Mouse (Mus musculus): ENCODE measurements around the gene Snd1. TPM values are rescaled to one million over a fixed set of nuclear protein-coding genes. Genes with fewer than 3 reads are reported as not detected.

Gene Snd1
- polyA plus RNA-seq, 1 experiment from 2014 or later, result 127 TPM

DNA sequence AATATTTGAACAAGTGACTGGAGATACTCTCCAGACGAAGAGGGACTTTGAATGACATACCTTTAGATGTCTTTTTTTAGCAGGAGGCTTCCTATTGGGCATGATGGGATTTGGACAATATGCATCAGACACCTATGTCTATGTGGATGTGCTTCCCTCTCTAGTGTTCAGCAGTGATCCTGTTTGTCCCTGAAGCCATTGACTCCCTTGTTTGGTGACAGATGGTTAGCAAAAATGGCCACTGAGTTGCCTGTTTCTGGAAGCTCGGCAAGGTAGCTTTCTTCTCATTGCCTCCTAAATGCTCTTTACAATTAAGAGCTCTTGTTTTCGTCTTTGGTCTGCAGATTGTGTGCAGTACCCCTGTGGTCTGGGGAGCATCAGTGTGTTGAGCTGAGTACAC, 158.7 kb downstream of the Snd1 start:
- no peaks in the 10 kb centered on the region for H3K9me3 ChIP-seq (ENCODE audit: control insufficient read depth, low read length)
- no peak overlapping the region for H3K4me3 ChIP-seq (ENCODE audit: low read length)
- no peaks in the 10 kb centered on the region for H3K4me1 ChIP-seq (ENCODE audit: control insufficient read depth, insufficient read depth, low read length)
- H3K36me3 ChIP-seq (ENCODE audit: control insufficient read depth, insufficient read depth, low read length), result no peaks in the 10 kb centered on the region
- 69% methylated on average over 3 of the region's 3 CpGs for WGBS
- no peak overlapping the region for H3K9ac ChIP-seq (ENCODE audit: low read depth, low read length)
- no peak overlapping the region for H3K27ac ChIP-seq (ENCODE audit: low read depth, low read length)
- no peak overlapping the region for H3K4me2 ChIP-seq (replicated peaks; ENCODE audit: low read depth, low read length)
- no peaks in the 10 kb centered on the region for H3K27me3 ChIP-seq (ENCODE audit: control insufficient read depth, insufficient read depth, low read length)
- ATAC-seq (ENCODE audit: low FRiP score, low TSS enrichment), result no peak

DNA sequence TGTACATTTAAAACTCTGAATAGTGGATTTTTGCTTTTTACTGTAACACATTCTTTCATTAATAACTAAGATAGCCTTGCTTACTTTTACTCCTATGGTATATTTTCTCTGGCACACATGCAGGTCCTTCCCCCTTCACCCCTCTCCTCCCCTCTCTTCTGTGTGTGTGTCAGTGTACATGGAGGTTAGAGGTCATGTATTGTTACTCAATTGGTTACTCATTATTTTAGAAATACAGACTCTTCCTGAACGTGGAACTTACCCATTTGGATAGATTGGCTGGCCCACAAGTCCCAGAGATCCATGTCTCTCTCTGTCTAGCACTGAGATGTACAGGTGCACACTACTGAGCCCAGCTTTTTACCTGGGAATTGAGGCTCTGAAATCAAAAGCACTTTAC, 160.2 kb downstream of the Snd1 start:
- Histone ChIP-seq H3K27me3 (ENCODE audit: control insufficient read depth, insufficient read depth, low read length) (no peaks in the 10 kb centered on the region), H3K4me1 (ENCODE audit: control insufficient read depth, insufficient read depth, low read length) (no peaks in the 10 kb centered on the region), H3K9me3 (ENCODE audit: control insufficient read depth, low read length) (no peaks in the 10 kb centered on the region), H3K4me3 (ENCODE audit: low read length) (no peak overlapping the region), H3K36me3 (ENCODE audit: control insufficient read depth, insufficient read depth, low read length) (no peaks in the 10 kb centered on the region), H3K27ac (ENCODE audit: low read depth, low read length) (no peak overlapping the region), H3K4me2 (replicated peaks; ENCODE audit: low read depth, low read length) (no peak overlapping the region), H3K9ac (ENCODE audit: low read depth, low read length) (no peak overlapping the region)
- 76% methylated on average over 1 of the region's 1 CpGs for WGBS
- no peak for ATAC-seq (ENCODE audit: low FRiP score, low TSS enrichment)

DNA sequence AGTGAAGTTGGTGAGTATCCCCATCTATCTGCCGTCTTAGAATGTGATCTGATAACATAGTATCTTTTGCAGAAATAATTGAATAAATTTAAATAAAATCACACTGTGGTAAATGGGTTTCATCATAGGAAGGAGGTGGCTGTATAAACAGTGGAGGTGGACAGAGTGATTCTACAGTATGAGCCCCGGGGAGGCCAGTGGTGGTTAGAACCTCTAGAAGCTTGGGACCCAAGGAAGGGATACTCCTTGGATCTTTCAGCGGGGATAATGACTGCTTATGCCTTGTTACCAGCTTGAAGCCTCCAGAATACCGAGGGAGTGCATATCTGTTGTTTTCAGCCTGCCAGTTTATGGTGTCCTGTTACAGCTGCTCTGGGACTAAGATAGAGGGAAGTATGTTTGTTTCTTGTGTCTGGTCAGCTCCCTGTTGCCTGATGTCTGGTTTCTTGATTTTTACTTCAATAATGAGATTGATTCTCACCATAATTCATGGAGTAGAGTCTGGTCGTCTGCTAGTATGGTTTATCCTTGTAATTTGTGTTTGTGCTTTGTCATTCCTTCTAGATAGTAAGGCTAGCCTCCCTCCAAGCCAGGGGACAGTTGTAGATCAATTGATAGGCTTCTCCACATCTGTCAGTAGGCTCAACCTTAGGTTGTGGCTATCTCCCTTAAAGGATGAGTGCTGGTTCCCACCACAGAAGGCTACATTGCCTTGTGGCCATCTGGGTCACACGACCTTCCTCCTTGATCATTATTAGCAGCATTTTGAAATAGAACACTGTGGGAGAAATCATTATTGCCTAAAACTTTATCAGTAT, 160.8 kb downstream of the Snd1 start:
- Histone ChIP-seq H3K27me3 (ENCODE audit: control insufficient read depth, insufficient read depth, low read length) (no peaks in the 10 kb centered on the region), H3K4me3 (ENCODE audit: low read length) (no peak overlapping the region), H3K27ac (ENCODE audit: low read depth, low read length) (no peak overlapping the region), H3K9me3 (ENCODE audit: control insufficient read depth, low read length) (no peaks in the 10 kb centered on the region), H3K36me3 (ENCODE audit: control insufficient read depth, insufficient read depth, low read length) (no peaks in the 10 kb centered on the region), H3K9ac (ENCODE audit: low read depth, low read length) (no peak overlapping the region), H3K4me1 (ENCODE audit: control insufficient read depth, insufficient read depth, low read length) (no peaks in the 10 kb centered on the region), H3K4me2 (replicated peaks; ENCODE audit: low read depth, low read length) (no peak overlapping the region)
- 70% methylated on average over 6 of the region's 6 CpGs for WGBS
- ATAC-seq (ENCODE audit: low FRiP score, low TSS enrichment), result no peak

DNA sequence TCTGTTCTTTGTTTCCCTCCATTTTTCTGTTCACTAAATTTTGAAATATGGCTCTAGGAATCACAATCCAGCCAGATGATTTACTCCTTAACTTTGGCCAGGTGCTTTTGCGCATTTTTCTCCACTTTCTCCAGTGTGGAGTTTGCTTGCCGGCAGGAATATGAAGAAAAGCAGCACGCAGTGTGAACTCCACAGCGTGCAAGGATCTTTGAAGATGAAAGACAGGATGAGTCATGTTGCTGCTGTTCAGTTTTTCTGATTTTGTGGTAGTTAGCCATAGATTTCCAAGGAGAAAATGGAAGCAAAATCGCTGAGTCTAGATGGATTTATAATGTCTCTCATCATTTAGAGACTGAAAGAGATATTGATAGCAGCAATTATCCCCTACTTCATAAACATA, 165.1 kb downstream of the Snd1 start:
- Histone ChIP-seq H3K4me2 (replicated peaks; ENCODE audit: low read depth, low read length) (no peak overlapping the region), H3K4me1 (ENCODE audit: control insufficient read depth, insufficient read depth, low read length) (no peaks in the 10 kb centered on the region), H3K4me3 (ENCODE audit: low read length) (no peak overlapping the region), H3K27ac (ENCODE audit: low read depth, low read length) (no peak overlapping the region), H3K9ac (ENCODE audit: low read depth, low read length) (no peak overlapping the region), H3K36me3 (ENCODE audit: control insufficient read depth, insufficient read depth, low read length) (no peaks in the 10 kb centered on the region), H3K9me3 (ENCODE audit: control insufficient read depth, low read length) (no peaks in the 10 kb centered on the region), H3K27me3 (ENCODE audit: control insufficient read depth, insufficient read depth, low read length) (no peaks in the 10 kb centered on the region)
- no peak for ATAC-seq (ENCODE audit: low FRiP score, low TSS enrichment)
- WGBS, result 85% methylated on average over 5 of the region's 5 CpGs

DNA sequence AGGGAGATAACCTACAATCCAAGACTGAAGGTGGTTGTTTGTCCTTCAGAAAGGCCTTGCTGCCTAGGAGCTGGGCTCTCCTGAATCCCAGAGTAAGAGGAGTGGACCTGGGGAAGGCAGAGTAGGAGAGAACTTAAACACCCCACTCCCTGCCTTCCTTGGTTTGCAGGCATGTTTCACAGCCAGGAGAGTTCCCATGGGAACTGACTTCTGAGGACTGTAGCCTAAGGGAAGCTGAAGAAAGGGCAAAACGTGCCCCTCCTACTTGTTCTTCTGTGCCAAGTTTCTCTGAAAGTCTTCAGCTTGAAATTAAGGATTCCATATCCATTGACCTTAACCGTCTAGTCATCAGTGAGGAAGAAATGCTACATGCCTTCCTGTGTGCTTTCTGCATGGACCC, 168.0 kb downstream of the Snd1 start:
- Histone ChIP-seq H3K36me3 (ENCODE audit: control insufficient read depth, insufficient read depth, low read length) (no peaks in the 10 kb centered on the region), H3K4me1 (ENCODE audit: control insufficient read depth, insufficient read depth, low read length) (no peaks in the 10 kb centered on the region), H3K9ac (ENCODE audit: low read depth, low read length) (no peak overlapping the region), H3K27me3 (ENCODE audit: control insufficient read depth, insufficient read depth, low read length) (no peaks in the 10 kb centered on the region), H3K4me2 (replicated peaks; ENCODE audit: low read depth, low read length) (no peak overlapping the region), H3K27ac (ENCODE audit: low read depth, low read length) (no peak overlapping the region), H3K4me3 (ENCODE audit: low read length) (no peak overlapping the region), H3K9me3 (ENCODE audit: control insufficient read depth, low read length) (no peaks in the 10 kb centered on the region)
- WGBS, result 68% methylated on average over 2 of the region's 2 CpGs
- ATAC-seq (ENCODE audit: low FRiP score, low TSS enrichment), result no peak

DNA sequence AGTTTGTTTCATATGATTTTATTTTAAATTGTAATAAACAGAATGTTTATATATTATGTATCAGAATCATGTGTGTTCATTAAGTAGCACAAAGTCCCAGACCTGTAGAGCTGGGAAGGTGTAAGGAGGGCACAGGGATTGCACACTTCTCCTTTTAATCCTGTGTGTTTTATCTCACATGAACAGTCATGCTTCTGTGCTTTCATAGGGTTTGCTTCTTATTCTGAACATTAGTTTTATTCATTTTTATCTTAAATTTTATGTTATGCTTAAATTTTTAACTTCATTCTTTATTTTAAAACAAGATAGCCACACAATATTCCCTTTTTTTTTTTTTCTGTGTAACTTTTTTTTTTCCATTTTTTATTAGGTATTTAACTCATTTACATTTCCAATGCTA, 170.3 kb downstream of the Snd1 start:
- no peak for ATAC-seq (ENCODE audit: low FRiP score, low TSS enrichment)
- Histone ChIP-seq H3K4me1 (ENCODE audit: control insufficient read depth, insufficient read depth, low read length) (no peaks in the 10 kb centered on the region), H3K9ac (ENCODE audit: low read depth, low read length) (no peak overlapping the region), H3K27ac (ENCODE audit: low read depth, low read length) (no peak overlapping the region), H3K4me2 (replicated peaks; ENCODE audit: low read depth, low read length) (no peak overlapping the region), H3K9me3 (ENCODE audit: control insufficient read depth, low read length) (no peaks in the 10 kb centered on the region), H3K4me3 (ENCODE audit: low read length) (no peak overlapping the region), H3K27me3 (ENCODE audit: control insufficient read depth, insufficient read depth, low read length) (no peaks in the 10 kb centered on the region), H3K36me3 (ENCODE audit: control insufficient read depth, insufficient read depth, low read length) (no peaks in the 10 kb centered on the region)

DNA sequence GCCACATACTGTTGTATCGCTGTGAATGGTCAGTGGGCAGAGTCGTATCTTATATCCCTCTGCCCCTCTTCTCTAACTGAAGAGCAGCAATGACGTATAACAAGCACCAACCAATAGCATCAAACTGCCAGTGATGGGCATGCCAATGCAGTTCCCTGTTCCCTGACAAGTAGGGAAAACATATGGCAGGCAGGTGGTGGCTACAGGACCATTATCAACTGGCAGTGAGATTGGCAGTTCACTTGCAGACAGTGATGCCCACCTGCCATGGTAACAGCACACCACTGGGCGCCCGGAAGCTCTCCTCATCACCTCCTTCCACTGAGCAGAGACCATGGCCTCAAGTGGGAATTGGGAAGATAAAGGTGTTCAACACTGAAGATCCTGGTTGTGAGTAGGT, 181.6 kb downstream of the Snd1 start:
- no peak overlapping the region for H3K9ac ChIP-seq (ENCODE audit: low read depth, low read length)
- H3K4me3 ChIP-seq (ENCODE audit: low read length), result no peak overlapping the region
- no peaks in the 10 kb centered on the region for H3K27me3 ChIP-seq (ENCODE audit: control insufficient read depth, insufficient read depth, low read length)
- H3K9me3 ChIP-seq (ENCODE audit: control insufficient read depth, low read length), result no peaks in the 10 kb centered on the region
- H3K4me1 ChIP-seq (ENCODE audit: control insufficient read depth, insufficient read depth, low read length), result no peaks in the 10 kb centered on the region
- H3K27ac ChIP-seq (ENCODE audit: low read depth, low read length), result no peak overlapping the region
- no peaks in the 10 kb centered on the region for H3K36me3 ChIP-seq (ENCODE audit: control insufficient read depth, insufficient read depth, low read length)
- no peak for ATAC-seq (ENCODE audit: low FRiP score, low TSS enrichment)
- H3K4me2 ChIP-seq (replicated peaks; ENCODE audit: low read depth, low read length), result no peak overlapping the region
- WGBS, result 94% methylated on average over 5 of the region's 5 CpGs

DNA sequence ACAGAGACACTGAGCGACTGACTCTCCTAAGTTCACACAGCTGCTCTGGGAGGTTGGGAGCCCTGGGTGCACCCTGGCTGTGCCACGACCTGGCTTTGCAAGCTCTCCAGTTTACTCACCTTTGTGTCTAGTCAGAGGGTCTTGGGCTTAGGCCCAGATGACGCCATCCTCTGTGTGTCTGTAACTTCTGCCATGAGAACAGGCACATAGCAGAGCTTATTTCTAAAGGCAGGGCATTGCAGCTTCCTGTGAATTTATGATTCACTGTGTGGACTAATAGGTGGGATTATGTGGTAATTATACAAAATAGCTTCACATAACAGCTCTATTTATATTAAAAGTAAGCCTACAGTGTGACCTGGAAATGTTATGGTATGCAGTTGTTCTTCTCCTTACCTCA, 188.1 kb downstream of the Snd1 start:
- H3K36me3 ChIP-seq (ENCODE audit: control insufficient read depth, insufficient read depth, low read length), result no peaks in the 10 kb centered on the region
- no peaks in the 10 kb centered on the region for H3K9me3 ChIP-seq (ENCODE audit: control insufficient read depth, low read length)
- no peaks in the 10 kb centered on the region for H3K4me1 ChIP-seq (ENCODE audit: control insufficient read depth, insufficient read depth, low read length)
- 85% methylated on average over 3 of the region's 3 CpGs for WGBS
- H3K9ac ChIP-seq (ENCODE audit: low read depth, low read length), result no peak overlapping the region
- no peak overlapping the region for H3K4me2 ChIP-seq (replicated peaks; ENCODE audit: low read depth, low read length)
- H3K27me3 ChIP-seq (ENCODE audit: control insufficient read depth, insufficient read depth, low read length), result no peaks in the 10 kb centered on the region
- ATAC-seq (ENCODE audit: low FRiP score, low TSS enrichment), result no peak
- H3K4me3 ChIP-seq (ENCODE audit: low read length), result no peak overlapping the region
- no peak overlapping the region for H3K27ac ChIP-seq (ENCODE audit: low read depth, low read length)

DNA sequence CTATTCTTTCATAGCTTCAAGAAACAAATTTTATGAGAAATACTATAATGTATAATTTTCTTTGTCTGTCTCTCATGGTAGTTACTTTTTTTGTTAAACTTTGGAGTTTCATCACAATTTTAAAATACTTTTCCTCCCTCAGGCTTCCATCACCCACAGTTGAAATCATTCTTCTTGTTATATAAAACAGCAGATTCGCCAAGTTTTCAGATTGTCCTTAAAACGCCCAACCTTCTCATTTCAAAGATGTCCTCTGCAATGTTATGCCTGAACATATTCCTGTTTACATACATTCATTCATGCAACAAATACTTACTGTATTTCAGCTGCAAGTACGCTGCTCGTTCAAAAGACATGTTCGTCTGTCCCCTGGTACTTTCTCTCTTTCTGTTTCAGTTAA, 188.7 kb downstream of the Snd1 start:
- no peaks in the 10 kb centered on the region for H3K9me3 ChIP-seq (ENCODE audit: control insufficient read depth, low read length)
- H3K27ac ChIP-seq (ENCODE audit: low read depth, low read length), result no peak overlapping the region
- H3K27me3 ChIP-seq (ENCODE audit: control insufficient read depth, insufficient read depth, low read length), result no peaks in the 10 kb centered on the region
- H3K36me3 ChIP-seq (ENCODE audit: control insufficient read depth, insufficient read depth, low read length), result no peaks in the 10 kb centered on the region; the same call in 1 of the 2 replicates
- no peak overlapping the region for H3K4me3 ChIP-seq (ENCODE audit: low read length)
- no peak overlapping the region for H3K9ac ChIP-seq (ENCODE audit: low read depth, low read length)
- WGBS, result 88% methylated on average over 5 of the region's 5 CpGs
- no peak overlapping the region for H3K4me2 ChIP-seq (replicated peaks; ENCODE audit: low read depth, low read length)
- no peak for ATAC-seq (ENCODE audit: low FRiP score, low TSS enrichment)
- no peaks in the 10 kb centered on the region for H3K4me1 ChIP-seq (ENCODE audit: control insufficient read depth, insufficient read depth, low read length)
